Comparison of ENCODE assay signal across 27 mouse cellular contexts in genomic region chr2:126759351-126759750, GRCm38 (mm10). TPM values are rescaled to one million over a fixed set of nuclear protein-coding genes. Genes with fewer than 3 reads are reported as not detected.
"Had no signal": no experiment of that assay in that cellular context is flagged by ENCODE, and none has a peak within 500 bp of the region (broad histone marks: within the 10 kb centered on the region; RNA-seq: fewer than 3 reads in every experiment).

No protein-coding gene starts in this region.

- H3K9ac ChIP-seq: heart, embryonic 13.5 days; heart, embryonic 15.5 days; hindbrain, embryonic 13.5 days; hindbrain, embryonic 15.5 days; kidney, embryonic 15.5 days; limb, embryonic 12.5 days had no signal

- H3K27ac ChIP-seq: heart, adult 2 months; heart, embryonic 13.5 days; heart, embryonic 15.5 days; hindbrain, embryonic 13.5 days; hindbrain, embryonic 15.5 days; hindbrain, postnatal 0 days; kidney, embryonic 15.5 days; kidney, postnatal 0 days; left cerebral cortex, adult 2 months; limb, embryonic 10.5 days; limb, embryonic 12.5 days had no signal

- H3K4me3 ChIP-seq: heart, adult 2 months; heart, embryonic 13.5 days; heart, embryonic 15.5 days; hindbrain, embryonic 13.5 days; hindbrain, embryonic 15.5 days; kidney, embryonic 15.5 days; left cerebral cortex, adult 2 months; limb, embryonic 10.5 days; limb, embryonic 12.5 days had no signal

- H3K4me2 ChIP-seq: heart, embryonic 11.5 days; heart, embryonic 13.5 days; heart, embryonic 15.5 days; hindbrain, embryonic 13.5 days; hindbrain, embryonic 15.5 days; kidney, embryonic 15.5 days; limb, embryonic 12.5 days had no signal

- H3K4me1 ChIP-seq: heart, embryonic 13.5 days; heart, embryonic 15.5 days; hindbrain, embryonic 13.5 days; hindbrain, embryonic 15.5 days; kidney, embryonic 15.5 days; limb, embryonic 10.5 days; limb, embryonic 12.5 days had no signal

- H3K9me3 ChIP-seq: heart, embryonic 13.5 days; heart, embryonic 15.5 days; hindbrain, embryonic 13.5 days; hindbrain, embryonic 15.5 days; kidney, embryonic 15.5 days; limb, embryonic 10.5 days; limb, embryonic 12.5 days had no signal

- DNase-seq: gastrocnemius, postnatal 14 days; gastrocnemius, postnatal 36 days; heart, adult 11 months; heart, adult 2 months; heart, postnatal 14 days; heart, postnatal 36 days; kidney, adult 11 months; kidney, adult 2 months; kidney, adult 9 months; kidney, postnatal 14 days; kidney, postnatal 36 days; layer of hippocampus, adult 9-11 months; layer of hippocampus, postnatal 36 days; liver had no signal

- H3K27me3 ChIP-seq: heart, embryonic 13.5 days; heart, embryonic 15.5 days; hindbrain, embryonic 13.5 days; hindbrain, embryonic 15.5 days; kidney, embryonic 15.5 days; limb, embryonic 12.5 days had no signal

- ATAC-seq: hindbrain, postnatal 0 days; intestine, embryonic 16.5 days had no signal

RNA-seq across cellular contexts. Expression of gene Usp50, which starts 23.9 kb away (rescaled TPM):
- total RNA-seq: gastrocnemius, adult 8-10 months; heart, adult 2 months; heart, postnatal 36 days had no signal
